Mouse (Mus musculus) heart, adult 2 months (tissue): ENCODE results near the gene Slc28a1.

Experiments used
- CTCF ChIP-seq: fragments of 200-600 bp; IDR thresholded peaks from 2 replicates; pipeline ENCODE4 v1.8.1; 2022; ENCODE audit warnings: antibody characterized with exemption, mild to moderate bottlenecking, moderate library complexity
- EP300 ChIP-seq: fragments of 200-500 bp; IDR thresholded peaks from 2 replicates; pipeline ENCODE4 v1.6.1; 2011; ENCODE audit warnings: low read depth, low read length, control low read depth; ENCODE audit not compliant: insufficient read depth
- POLR2A ChIP-seq: fragments of 200-500 bp; IDR thresholded peaks from 2 replicates; pipeline ENCODE4 v1.6.1; 2011; ENCODE audit warnings: mild to moderate bottlenecking, low read depth, low read length, control low read depth; ENCODE audit not compliant: insufficient read depth

GRCm38 (mm10) chr7:81078740-81079139, 35.9 kb upstream of the Slc28a1 start:
- no peak for TF ChIP-seq CTCF
- peak; percentile 56; the same call in 1 of the 2 replicates for TF ChIP-seq EP300
- no peak; the same call in 1 of the 2 replicates for TF ChIP-seq POLR2A
